Mouse (Mus musculus): ENCODE results near the gene Znhit1.
"Not testable (repeated sequence)": the region's sequence is repeated elsewhere in the genome, so short reads cannot be mapped to it uniquely, and the experiment has no call there.

Znhit1 gene

GRCm38 (mm10) chr5:136953015-136953414, 34.8 kb downstream of the Znhit1 start, which contains the start of gene Fis1:
Fis1 (plus strand) TSS chr5:136953275.
- DNase-seq (ENCODE audit: low spot score in 2 of 2), result peak; percentile 50 to 62

DNA sequence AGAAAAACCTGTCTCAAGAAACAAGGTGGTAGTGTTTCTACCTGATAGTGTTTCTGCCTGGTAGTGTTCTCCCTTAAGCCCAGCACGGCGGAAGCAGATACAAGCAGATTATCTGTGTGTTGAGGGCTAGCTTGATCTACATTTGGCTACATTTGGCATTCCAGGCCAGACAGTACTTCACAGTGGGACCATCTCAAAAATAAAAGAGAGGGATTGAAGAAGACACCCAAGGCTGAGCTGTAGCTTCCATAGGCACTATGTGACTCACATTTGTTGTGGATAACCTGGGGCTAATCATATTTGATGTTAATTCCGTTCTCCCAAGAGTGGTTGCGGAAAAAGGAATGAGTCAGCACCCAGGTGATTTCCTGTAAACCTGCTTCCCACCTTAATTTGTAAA, 35.7 kb downstream of the Znhit1 start:
- DNase-seq (ENCODE audit: low spot score in 2 of 2), result no peak

- no peak for DNase-seq (ENCODE audit: low spot score in 2 of 2)
Measured at GRCm38 (mm10) chr5:136950521-136950920, 37.3 kb downstream of the Znhit1 start.

DNA sequence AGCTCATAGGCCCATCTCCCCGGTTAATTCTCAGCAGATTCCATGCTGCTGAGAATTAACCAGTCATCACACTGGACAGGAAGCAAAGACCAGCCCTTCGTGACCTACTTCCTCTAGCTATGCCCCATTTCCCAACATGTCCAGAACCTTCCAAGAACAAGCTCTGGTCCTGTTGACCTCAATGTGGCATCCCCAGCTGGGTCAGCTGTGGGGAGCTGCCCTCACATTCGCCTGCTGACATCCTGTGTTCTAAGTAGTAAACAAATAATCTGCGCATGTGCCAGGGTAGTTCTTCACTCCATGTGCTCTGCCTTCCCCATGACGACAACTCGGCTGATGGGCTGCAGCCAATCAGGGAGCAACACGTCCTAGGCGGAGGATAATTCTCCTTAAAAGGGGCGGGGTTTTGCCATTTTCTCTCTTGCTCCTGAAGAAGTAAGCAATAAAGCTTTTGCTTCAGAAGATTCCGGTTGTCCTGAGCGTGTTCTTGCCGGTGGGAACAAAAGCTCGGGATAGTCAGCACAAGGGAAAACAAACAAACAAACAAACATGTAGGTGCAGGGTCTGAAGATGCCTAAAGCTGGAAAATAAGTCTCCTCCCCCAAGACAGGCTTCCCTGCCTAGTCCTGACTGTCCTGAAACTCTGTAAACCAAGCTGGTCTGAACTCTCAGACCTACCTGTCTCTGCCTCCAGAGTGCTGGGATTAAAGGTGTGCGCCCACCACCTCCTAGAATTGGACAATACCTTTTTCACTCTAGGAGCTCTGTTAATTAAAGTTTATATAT, 38.1 kb downstream of the Znhit1 start:
- DNase-seq (ENCODE audit: low spot score in 2 of 2), result not testable (repeated sequence)

DNA sequence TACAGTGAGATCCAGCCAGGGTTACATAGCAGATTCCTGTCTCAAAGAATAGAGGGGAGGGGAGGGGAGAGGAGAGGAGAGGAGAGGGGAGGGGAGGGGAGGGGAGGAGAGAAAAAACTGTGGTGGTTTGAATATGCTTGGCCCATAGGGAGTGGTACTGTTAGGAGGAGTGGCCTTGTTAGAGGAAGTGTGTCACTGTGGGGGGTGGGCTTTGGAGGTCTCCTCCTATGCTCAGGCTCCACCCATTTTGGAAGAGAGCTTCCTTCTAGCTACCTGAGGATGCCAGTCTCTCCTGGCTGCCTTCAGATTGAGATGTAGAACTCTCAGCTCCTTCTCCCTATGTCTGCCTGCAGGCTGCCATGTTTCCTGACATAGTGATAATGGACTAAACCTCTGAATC, 39.9 kb downstream of the Znhit1 start:
- DNase-seq (ENCODE audit: low spot score in 2 of 2), result no peak

GRCm38 (mm10) chr5:136945084-136945483, 42.7 kb downstream of the Znhit1 start:
- no peak for DNase-seq (ENCODE audit: low spot score in 2 of 2)

DNA sequence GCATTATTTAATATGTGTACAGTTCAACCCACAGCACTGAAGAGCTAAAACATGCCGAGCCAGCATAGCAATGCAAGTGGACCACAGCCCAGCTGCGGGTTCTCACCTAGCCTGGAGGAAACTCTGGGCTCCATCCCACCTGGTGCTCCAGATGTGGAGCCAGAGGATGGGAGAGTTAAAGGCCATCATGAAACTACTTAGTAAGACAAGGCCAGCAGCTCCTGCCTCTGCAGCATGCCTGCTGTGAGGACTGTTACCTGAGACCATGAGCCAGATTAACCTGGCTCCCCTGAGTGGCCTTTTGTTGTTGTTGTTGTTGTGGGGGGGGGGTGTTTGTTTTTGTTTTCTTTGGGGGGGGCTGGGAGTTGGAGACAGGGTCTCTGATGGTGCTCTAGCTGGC, 44.4 kb downstream of the Znhit1 start:
- DNase-seq (ENCODE audit: low spot score in 2 of 2), result no peak

DNA sequence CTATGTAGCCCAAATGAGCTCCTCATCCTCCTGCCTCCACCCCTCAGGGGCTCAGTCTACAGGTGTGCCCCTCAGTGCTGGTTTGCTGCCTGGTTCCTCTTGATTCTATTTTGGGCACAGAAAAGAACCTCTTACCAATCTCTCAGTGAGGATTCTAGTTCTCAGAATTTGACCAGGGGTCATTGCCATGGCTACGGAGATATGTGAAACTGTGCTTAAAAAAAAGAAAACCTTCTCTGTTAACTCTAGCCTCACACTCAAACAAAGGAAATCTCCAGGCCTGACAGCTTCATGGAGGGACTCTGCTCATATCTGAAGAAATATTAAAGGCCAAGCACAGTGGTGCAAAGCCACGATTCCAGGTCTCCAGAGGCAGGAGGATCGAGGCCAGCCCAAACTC, 45.0 kb downstream of the Znhit1 start:
- no peak for DNase-seq (ENCODE audit: low spot score in 2 of 2)

DNA sequence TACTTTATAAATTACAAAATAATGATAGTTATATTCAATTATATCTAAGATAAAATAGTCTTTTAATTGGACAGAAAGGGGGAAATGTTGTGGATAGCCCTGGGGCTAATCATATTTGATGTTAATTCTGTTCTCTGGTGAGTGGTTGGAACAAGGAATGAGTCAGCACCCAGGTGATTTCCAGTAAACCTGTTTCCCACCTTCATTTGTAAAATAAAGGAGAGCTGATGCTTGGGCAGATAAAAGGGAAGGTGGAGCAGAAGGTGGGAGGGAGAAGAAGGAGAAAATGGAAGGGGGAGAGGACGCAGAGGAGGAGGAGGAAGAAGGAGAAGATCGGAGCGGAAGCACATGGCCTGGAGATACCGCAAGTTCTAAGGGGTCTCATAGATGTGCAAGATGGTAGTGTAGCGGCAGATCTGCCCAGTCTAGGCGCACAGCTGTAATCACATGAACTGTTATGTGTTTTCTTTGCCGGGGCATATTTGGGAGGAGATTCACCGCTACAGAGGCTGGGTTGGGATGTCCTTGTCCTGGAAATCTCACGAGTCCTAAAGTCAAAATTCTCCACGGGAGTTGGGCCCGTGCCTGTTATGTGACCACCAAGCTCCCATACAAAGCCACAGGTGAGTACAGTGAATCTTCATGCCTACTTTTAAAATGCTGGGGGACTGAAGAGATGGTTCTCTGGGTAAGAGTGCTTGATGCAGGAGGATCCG, 46.8 kb downstream of the Znhit1 start:
- no peak for DNase-seq (ENCODE audit: low spot score in 2 of 2)

- not testable (repeated sequence) for DNase-seq (ENCODE audit: low spot score in 2 of 2)
Measured at GRCm38 (mm10) chr5:136940029-136940428, 47.8 kb downstream of the Znhit1 start.

DNA sequence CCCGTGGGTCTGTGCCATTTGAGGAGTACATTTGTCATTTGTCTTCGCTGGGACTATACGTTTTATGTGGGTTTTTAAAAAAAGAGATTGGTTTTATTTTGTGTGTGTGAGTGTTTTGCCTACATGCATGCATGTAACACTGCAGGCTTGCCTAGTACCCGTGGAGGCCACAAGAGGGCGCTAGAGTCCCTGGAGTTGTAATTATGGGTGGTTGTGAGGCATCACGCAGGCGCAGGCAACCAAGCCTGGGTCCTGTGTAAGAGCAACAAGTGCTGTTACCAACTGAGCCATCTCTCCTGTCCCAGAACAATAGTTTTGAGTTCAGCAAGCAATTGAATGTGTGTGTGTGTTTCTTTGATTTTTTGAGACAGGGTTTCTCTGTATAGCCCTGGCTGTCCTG, 48.5 kb downstream of the Znhit1 start:
- peak; percentile 29 to 39 for DNase-seq (ENCODE audit: low spot score in 2 of 2)

DNA sequence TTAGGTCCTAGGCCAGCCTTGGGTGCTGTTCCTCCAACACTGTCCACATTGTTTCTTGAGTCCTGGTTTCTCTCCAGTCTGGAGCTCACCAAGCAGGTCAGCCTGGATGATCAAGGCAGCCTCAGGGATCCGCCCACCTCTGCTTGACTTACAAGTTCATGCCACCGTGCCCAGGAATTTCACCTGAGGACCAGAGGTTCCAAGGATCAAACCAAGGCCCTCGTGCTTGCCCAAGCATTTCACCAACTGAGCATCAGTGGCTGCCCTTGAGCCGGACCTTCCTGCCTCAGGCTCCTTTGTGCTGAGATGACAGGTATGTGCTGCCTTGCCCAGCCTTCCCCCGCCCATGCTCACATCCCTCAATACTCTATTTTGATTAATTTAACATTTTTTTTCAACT, 50.2 kb downstream of the Znhit1 start:
- DNase-seq (ENCODE audit: low spot score in 2 of 2), result no peak

GRCm38 (mm10) chr5:136936750-136937149, 51.1 kb downstream of the Znhit1 start:
- no peak for DNase-seq (ENCODE audit: low spot score in 2 of 2)

DNA sequence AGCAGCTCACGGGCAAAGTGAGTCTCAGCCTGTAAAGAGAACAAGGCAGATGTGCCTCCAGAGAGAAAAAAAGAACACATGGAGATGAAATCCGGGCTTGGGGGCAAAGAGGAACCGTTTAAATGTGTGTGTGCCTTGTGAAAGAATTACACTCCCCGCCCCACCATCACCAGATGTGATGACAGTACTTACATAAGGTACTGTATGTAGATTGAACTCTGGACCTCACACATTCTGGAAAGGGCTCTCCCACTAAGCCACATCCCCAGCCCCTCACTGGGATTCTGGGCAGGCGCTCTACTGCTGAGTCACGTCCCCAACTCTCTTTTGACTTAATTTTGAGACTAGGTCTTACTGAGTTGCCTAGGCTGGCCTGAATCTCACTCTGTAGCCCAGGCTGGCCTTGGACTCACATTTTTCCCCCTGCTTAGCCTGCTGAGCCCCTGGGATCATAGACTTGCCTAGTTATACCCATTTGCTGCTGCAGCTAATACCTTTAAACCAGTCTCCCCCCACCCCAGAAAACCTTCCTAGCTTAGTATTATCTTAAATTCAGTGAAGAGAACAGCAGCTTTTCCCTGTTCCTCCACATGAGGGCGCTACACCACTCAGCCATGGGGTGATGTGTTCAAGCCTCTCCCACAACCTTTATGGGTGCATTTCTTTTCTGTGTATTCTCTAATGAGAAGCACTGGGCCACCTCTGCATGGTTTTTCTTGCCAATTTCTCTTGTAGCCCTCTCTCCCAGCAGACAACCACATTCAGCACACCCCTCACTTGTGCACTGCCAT, 51.7 kb downstream of the Znhit1 start:
- peak in 1 of 2 experiments; percentile 23 for DNase-seq (ENCODE audit: low spot score in 2 of 2)

- no peak for DNase-seq (ENCODE audit: low spot score in 2 of 2)
Measured at GRCm38 (mm10) chr5:136933930-136934329, 53.9 kb downstream of the Znhit1 start.

- DNase-seq (ENCODE audit: low spot score in 2 of 2), result no peak
Measured at GRCm38 (mm10) chr5:136932956-136933355, 54.9 kb downstream of the Znhit1 start.

All from natural killer cell, adult 2 months (primary cell).